Comparison of ENCODE assay signal across 26 mouse cellular contexts in the genomic region with DNA sequence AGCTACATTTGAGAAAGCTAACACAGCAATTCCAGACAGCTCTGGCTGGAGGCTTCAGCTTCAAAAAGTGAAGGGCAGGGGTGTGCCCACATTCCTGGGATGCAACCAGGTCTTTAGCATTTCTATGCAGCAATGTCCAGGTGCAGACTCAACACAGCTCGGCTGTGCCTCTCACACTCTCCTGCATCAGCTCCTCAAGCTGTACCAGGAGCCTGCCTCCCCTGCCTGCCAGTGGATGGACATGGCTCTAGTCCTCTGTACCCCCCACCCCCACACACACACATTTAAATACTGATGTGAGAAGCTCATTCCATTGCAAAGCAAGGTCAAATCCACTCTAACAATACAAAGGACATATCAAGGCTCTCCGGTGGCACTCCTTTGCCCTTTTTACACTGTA.
DNase-seq lines count a peak whose midpoint lies in the region; ATAC-seq and TF ChIP-seq lines count a peak whose summit lies in the region.
"Had no signal": no experiment of that assay in that cellular context is flagged by ENCODE, and none has a peak within 500 bp of the region (broad histone marks: within the 10 kb centered on the region; RNA-seq: fewer than 3 reads in every experiment).

No protein-coding gene starts in this region.

- no peaks in the 10 kb centered on the region for H3K36me3 ChIP-seq in E14TG2a.4 (ENCODE audit: insufficient read depth, low read length)
- H3K36me3 ChIP-seq in stomach, postnatal 0 days (ENCODE audit: control insufficient read depth, insufficient read depth, low read length), result no peaks in the 10 kb centered on the region
- H3K36me3 ChIP-seq: heart, embryonic 13.5 days had no signal

- no peak overlapping the region for H3K9ac ChIP-seq in stomach, postnatal 0 days (ENCODE audit: low read length)
- H3K9ac ChIP-seq: forebrain, postnatal 0 days; heart, embryonic 13.5 days; hindbrain, embryonic 14.5 days had no signal

- H3K27ac ChIP-seq in stomach, postnatal 0 days (replicated peaks), result no peak overlapping the region
- H3K27ac ChIP-seq: gastrocnemius, adult 2 months; heart, embryonic 13.5 days; hindbrain, embryonic 14.5 days; hindbrain, postnatal 0 days had no signal

- TF ChIP-seq CTCF in E14TG2a.4 (conservative IDR thresholded peaks at IDR 0.05; ENCODE audit: low read length), result no peak
- no peak for TF ChIP-seq CTCF in stomach, postnatal 0 days (IDR thresholded peaks at IDR 0.05; ENCODE audit: low read depth)

- no peak overlapping the region for H3K4me2 ChIP-seq in stomach, postnatal 0 days (replicated peaks; ENCODE audit: low read depth)
- H3K4me2 ChIP-seq: heart, embryonic 13.5 days; hindbrain, embryonic 14.5 days had no signal

- peak; percentile 86 for DNase-seq in ES-CJ7 (ENCODE audit: low read depth, low spot score)
- peak; percentile 93 for DNase-seq in R1 (ENCODE audit: low read depth, low spot score)
- DNase-seq in stomach, postnatal 0 days (ENCODE audit: low spot score), result no peak
- DNase-seq in layer of hippocampus, postnatal 36 days, result no peak
- DNase-seq in natural killer cell, adult 2 months (ENCODE audit: low spot score in 2 of 2), result no peak
- DNase-seq: adrenal gland, adult 8-10 months; adrenal gland, postnatal 25 days; B cell, adult 2 months; cerebellum, adult 18-20 months; cerebellum, adult 9-10 months; cerebellum, postnatal 14 days; forebrain, postnatal 0 days; gastrocnemius, adult 2 months; gastrocnemius, postnatal 14 days; heart, adult 11 months; heart, postnatal 14 days; heart, postnatal 4 days; kidney, adult 11 months; kidney, adult 8-10 months had no signal

- H3K9me3 ChIP-seq in E14TG2a.4 (ENCODE audit: low read length), result no peaks in the 10 kb centered on the region
- no peaks in the 10 kb centered on the region for H3K9me3 ChIP-seq in stomach, postnatal 0 days (ENCODE audit: control insufficient read depth, low read length)
- H3K9me3 ChIP-seq: heart, embryonic 13.5 days had no signal

- peaks cover 18% of the 10 kb centered on the region for H3K27me3 ChIP-seq in E14TG2a.4 (ENCODE audit: insufficient read depth, low read length)
- H3K27me3 ChIP-seq in stomach, postnatal 0 days (ENCODE audit: control insufficient read depth, insufficient read depth, low read length), result no peaks in the 10 kb centered on the region
- H3K27me3 ChIP-seq: CH12.LX; heart, embryonic 13.5 days had no signal

- peaks cover 95% of the 10 kb centered on the region for H3K4me1 ChIP-seq in E14TG2a.4 (replicated peaks; ENCODE audit: low read depth, low read length)
- no peaks in the 10 kb centered on the region for H3K4me1 ChIP-seq in stomach, postnatal 0 days (replicated peaks; ENCODE audit: control insufficient read depth, insufficient read depth)
- H3K4me1 ChIP-seq: heart, embryonic 13.5 days had no signal

- no peak for TF ChIP-seq EP300 in stomach, postnatal 0 days (optimal IDR thresholded peaks at IDR 0.05)

- peak overlapping the region; percentile 48 for H3K4me3 ChIP-seq in E14TG2a.4 (replicated peaks; ENCODE audit: low read length)
- no peak overlapping the region for H3K4me3 ChIP-seq in stomach, postnatal 0 days (ENCODE audit: low read depth, low read length)
- H3K4me3 ChIP-seq: gastrocnemius, adult 2 months; heart, embryonic 13.5 days had no signal

- ATAC-seq in stomach, postnatal 0 days (ENCODE audit: low FRiP score, low TSS enrichment), result no peak
- ATAC-seq: activated CD4-positive, CD25-positive, alpha-beta regulatory T cell, adult 4 months; forebrain, embryonic 14.5 days; forebrain, postnatal 0 days; hindbrain, postnatal 0 days had no signal

- 73% methylated on average over 2 of the region's 2 CpGs for WGBS in stomach, postnatal 0 days

Comparison
In these comparisons a context has a peak if more than half of its experiments do, and no peak if none do; other contexts are left out.
1. DNase-seq: peak in ES-CJ7 (single experiment) and R1 (single experiment); none in stomach, postnatal 0 days (single experiment), layer of hippocampus, postnatal 36 days (0 of 2) and natural killer cell, adult 2 months (0 of 2).